Mouse (Mus musculus) urinary bladder, adult 18-20 months (tissue): ENCODE data around the gene Acaca.

ENCODE experiments used
- DNase-seq, 2 experiments: peaks; one replicate each; pipeline ENCODE4 v3.0.0; 2022; ENCODE audit warnings: low spot score in 2 of 2, mixed read lengths in 2 of 2

The Acaca gene

DNA sequence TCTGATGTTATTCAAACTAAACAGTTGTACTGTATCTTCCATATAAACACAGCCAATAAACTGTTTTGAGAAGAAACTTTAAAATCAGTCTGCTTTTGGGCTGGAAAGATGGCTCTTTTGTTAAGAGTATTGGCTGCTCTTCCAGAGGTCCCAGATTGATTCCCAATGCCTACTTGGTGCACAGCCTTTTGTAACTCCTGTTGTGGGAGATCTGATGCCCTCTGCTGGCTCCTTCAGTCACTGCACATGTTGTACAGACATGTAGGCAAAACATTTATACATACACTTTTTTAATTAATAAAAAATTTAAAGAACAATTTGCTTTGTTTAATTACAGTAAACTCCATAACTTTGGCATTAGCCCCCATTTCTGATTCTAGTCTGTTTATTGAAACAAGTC lies 114.1 kb downstream of the Acaca start:
- peak in 1 of 2 experiments; percentile 21 for DNase-seq

- no peak for DNase-seq
These were observed 117.9 kb downstream of the Acaca start for GRCm38 (mm10) chr11:84247370-84247769.

DNA sequence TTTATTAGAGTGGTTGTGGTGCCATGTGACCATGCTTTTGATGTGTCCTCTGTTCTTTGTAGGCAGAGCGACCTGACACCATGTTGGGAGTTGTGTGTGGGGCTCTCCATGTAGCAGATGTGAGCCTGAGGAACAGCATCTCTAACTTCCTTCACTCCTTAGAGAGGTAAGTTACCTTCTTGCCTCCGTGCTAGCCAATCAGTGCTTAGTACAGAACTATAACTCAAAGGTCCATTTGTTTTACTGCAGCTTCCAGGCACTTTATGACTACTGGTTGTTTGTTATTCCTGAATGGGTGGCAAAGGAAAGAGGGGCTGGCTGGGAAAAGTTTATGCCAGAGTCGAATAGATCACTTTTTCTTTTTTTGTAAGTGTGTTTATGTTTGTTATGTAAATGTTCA lies 121.7 kb downstream of the Acaca start:
- DNase-seq, result no peak

DNA sequence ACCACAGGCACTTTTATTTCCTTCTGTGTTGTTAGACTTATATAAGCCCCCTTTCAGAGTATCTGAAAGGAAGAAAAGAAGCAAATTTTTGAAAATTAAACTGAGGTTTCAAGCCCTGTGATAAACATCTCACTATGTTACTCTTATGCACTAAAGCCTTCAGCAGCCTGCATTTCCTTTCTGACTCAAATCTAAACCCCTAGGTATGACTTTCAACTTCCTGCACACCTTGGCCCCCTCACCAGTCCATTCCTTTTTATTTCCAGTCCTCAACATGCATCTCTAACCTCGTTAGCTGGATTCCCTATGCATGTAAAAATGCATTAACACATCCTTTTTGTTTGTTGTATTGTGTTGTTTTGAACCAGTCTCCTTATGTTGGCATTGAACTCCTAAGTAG lies 123.0 kb downstream of the Acaca start:
- DNase-seq, result no peak

- no peak for DNase-seq
These were observed 126.4 kb downstream of the Acaca start for GRCm38 (mm10) chr11:84255879-84256278.

GRCm38 (mm10) chr11:84258053-84258710 lies 128.7 kb downstream of the Acaca start:
- no peak for DNase-seq

DNA sequence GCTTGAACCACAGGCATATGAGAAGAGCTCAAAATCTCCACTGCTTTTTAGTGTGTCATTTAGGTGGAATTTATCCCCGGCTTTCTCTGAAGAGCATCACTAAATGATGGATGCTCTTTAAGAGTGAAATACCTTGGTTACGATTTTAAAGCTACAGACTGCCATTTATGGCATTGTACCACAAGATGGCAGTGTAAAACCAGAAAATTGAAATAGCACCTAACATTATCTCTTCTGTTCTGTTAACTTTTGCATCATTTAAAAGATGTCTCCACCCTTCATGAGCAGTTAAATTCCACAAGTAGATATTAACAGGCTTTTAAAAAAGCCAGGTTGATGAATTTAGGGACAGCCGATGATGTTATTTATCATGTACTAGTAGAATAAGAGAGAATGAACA lies 135.0 kb downstream of the Acaca start:
- DNase-seq, result no peak

- DNase-seq, result no peak
These were observed 138.6 kb downstream of the Acaca start for GRCm38 (mm10) chr11:84268068-84268467.

DNA sequence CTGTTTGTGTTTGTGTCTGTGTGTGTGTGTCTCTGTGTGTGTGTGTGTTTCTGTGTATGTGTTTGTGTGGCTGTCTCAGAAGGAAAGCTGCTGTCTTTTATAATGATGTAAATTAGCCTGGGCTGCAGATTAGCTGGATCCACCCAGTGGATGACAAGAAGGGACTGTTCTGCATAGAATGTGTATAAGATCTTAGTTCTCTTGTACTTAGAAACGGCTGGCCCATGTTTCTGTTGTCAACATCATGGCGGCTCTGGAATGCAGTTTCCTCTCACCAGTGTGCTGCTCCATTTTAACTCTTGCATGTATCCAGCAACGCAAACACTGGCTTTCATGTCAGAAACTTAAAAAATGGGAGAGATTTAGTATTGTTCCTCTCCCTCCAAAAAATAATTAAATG lies 141.0 kb downstream of the Acaca start:
- DNase-seq, result no peak

DNA sequence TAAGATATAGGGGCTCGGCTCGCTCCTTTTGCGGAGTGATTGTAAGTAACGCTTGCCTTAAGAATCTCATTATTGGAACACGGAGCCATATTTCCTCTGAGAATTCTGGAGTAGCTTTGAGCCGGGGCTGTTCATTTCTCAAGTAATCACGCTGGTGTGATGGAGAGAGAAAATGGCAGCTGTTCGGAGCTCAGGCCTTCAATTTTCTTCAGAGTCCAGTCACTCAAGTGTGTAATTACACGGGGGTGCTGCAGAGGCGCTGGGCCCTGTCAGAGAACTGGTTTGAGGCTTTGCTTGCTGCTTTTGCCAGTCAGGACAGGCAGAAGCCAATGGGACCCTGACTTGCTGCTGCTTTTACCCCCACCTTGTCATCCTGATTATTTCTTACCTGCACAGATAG lies 142.5 kb downstream of the Acaca start:
- DNase-seq, result no peak

GRCm38 (mm10) chr11:84272574-84272973 lies 143.1 kb downstream of the Acaca start:
- no peak for DNase-seq

- no peak for DNase-seq
These were observed 147.5 kb downstream of the Acaca start for GRCm38 (mm10) chr11:84276979-84277378.

GRCm38 (mm10) chr11:84281280-84281679 lies 151.8 kb downstream of the Acaca start:
- no peak for DNase-seq

DNA sequence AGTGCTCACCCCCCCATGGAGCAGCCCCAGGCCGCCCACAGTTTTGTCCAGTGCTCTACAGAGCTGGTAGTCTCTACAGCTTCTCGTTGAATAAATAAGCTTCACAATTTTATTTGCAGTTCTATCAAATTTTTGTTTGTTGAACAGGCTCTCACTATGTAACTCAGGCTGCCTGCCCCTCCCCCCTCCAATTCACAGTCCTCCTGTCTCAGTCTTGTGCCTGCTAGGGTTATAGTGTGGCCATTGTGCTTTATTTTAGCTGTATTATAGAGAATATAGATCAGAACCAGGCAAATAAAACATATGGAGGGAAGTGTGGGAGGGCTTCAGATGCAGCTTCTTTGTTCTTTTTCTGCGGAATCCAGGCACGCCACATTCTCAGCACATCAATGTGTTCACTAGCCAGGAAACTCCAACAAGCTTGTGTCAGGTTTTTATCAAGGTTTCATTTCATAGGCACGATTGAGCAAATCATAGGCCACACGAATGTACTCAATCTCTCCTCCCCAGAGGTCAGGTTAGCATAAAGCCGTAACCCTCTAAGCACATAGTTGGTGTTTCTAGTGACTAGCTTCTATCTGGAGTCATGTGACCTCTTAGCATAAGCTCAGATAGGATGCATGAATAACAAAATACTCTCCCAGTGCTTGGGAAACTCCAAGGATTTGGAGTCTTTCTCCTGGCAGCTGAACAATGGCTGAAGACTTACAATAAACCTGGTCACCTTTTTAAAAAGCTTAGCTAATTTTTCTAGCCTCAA lies 153.7 kb downstream of the Acaca start:
- no peak for DNase-seq

DNA sequence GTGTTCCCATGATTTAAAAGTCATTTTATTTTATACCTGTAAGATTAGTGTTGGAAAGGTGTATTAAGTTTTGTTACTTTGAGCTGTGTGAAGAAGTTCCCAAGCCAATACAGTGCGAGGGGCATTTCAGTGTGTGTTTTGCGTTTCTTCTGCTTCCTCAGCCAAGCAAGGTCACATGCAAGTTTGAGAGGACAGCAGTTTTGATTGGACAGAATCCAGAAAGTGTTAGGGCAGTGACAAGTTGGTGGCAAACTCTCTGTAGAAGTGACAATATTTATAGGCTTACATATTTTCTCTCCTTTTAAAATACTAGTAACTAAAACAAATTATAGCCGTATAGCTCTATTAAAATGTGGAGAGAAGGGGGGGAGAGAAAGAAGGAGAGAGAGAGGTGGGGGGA lies 161.3 kb downstream of the Acaca start:
- DNase-seq, result no peak

- DNase-seq, result no peak
These were observed 163.1 kb downstream of the Acaca start for GRCm38 (mm10) chr11:84292532-84292931.

DNA sequence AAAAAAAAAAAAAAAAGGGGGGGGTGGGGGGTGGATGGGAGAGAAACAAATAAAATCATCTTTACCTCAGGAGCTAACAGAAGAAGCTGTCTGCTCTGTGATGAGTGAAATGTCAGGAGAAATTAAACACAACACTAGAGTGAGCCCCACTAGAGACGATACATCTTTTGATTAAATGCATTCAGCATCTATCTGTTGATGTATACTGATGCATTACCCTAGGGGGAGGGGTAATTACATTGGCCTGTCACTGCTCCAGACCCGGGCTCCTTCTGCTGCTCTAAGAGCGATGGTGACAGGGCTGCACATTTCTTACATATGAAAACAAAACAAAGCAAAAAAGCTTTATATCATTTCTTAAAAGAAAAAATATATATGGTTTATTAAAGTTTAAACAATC lies 163.8 kb downstream of the Acaca start:
- no peak for DNase-seq

- DNase-seq, result no peak
These were observed 166.9 kb downstream of the Acaca start for GRCm38 (mm10) chr11:84296337-84296736.

DNA sequence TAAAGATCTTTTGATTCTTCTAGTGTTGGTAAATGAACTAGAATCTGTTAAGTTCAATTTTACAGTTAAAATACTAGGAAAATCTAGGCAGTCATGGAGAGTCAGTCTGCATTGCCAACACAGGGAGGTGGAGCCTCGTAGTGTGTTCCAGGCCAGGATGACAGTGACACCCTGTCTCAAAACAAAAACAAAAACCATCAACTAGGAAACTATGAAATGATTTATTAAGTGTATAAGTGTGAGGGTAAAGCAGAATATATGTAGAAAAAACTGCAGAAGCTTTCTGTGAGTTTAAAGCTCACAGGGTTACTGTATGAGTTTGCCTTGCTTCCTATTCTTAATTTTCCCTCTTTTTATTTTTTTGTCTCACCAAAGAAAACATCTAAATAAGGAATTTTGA lies 176.0 kb downstream of the Acaca start:
- DNase-seq, result no peak

DNA sequence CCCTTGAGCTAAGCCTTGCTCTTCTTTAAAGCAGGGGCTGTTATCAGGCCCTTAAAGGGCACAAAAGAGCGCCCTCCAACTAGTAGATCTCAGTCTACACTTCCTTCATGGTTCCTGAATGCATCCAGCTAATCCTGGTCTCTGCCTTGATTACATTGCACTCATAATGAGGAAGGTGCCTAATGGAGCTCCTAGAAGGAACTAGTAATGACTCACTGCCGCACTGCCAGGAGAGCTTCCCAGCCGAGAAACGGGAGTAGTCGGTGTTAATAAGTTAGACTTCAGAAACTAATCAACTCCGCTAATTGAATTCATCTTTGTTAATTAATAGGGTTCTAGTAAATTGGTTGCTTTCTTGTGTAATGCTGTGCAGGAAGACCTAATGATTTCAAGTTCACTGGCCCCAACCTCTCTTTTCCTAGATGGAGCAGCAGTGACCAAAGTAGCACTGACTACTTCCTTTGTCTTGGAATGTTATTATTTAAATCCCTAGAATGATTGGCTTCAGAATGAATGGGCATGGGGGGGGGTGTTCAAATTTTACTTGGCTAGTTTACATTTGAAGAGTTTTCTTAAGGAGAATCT lies 176.8 kb downstream of the Acaca start:
- DNase-seq, result no peak

GRCm38 (mm10) chr11:84324032-84324752 lies 194.7 kb downstream of the Acaca start:
- peak in 1 of 2 experiments; percentile 18 for DNase-seq

GRCm38 (mm10) chr11:84327086-84327485 lies 197.6 kb downstream of the Acaca start:
- DNase-seq, result no peak
